Comparison of ENCODE assay signal across 16 mouse cellular contexts in the genomic region with DNA sequence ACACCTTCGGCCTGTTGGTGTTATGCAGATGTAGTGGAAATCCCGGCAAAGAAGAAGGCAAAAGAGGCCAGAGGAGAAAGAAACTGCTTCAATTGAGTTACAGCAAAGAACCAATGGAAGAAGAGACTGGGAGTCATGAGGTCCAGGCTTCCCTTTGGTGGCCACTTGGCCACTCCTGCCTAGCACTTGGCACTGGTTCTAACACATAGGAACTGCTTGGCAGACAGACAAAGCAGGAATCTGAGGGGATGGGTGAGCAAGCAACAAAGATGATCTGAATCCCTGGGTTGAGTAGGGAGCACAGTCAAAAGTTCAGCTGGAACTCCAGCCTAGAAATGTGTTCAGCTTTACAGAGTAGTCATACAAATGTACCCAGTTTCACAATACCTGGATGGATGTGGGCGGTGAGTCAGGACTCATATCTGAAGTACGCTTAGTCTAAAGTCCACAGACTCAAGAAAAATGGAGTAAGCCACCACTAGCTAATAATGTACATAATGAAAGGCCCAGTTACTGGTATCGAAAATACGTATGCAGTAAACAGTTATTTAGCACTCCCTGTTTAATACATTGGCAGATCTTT.
DNase-seq lines count a peak whose midpoint lies in the region; ATAC-seq and TF ChIP-seq lines count a peak whose summit lies in the region.
"Had no signal": no experiment of that assay in that cellular context is flagged by ENCODE, and none has a peak within 500 bp of the region (broad histone marks: within the 10 kb centered on the region; RNA-seq: fewer than 3 reads in every experiment).

No protein-coding gene starts in this region.

- intact Hi-C loops in left cerebral cortex, postnatal 4 days (cut with DNase I): no loop called here

- in situ Hi-C loops in Patski (cut with MboI; ENCODE audit: low pct_unique_long_range_greater_than_20kb): no loop called here

- CTCF ChIA-PET in Patski (lab: Charles Lee): interaction anchor here (1.3 kb wide), 1 partner anchor 22 kb away, joined by 3 read pairs; no protein-coding TSS in a partner anchor

- no peak for TF ChIP-seq CTCF in Patski (IDR thresholded peaks at IDR 0.05)

- no peaks in the 10 kb centered on the region for H3K27me3 ChIP-seq in Patski
- H3K27me3 ChIP-seq: hindbrain, embryonic 12.5 days; megakaryocyte, embryonic 14.5 days; midbrain, embryonic 15.5 days had no signal

- POLR2A ChIA-PET in Patski (lab: Charles Lee): no interaction called here

- no peak for ATAC-seq in cerebellum, adult (ENCODE audit: insufficient number of reproducible peaks, low FRiP score, low TSS enrichment)
- ATAC-seq in Patski: peak; percentile 4
- ATAC-seq: liver, postnatal 0 days; midbrain, embryonic 15.5 days had no signal

- DNase-seq in cerebellum, adult 18-20 months: peak; percentile 28 to 45
- DNase-seq in left cerebral cortex, postnatal 4 days: peak; percentile 52
- no peak for DNase-seq in left cerebral cortex, adult 9 months (ENCODE audit: low spot score in 2 of 2)
- DNase-seq in Patski (ENCODE audit: low read depth, low spot score) (peak; percentile 24), adipocyte (ENCODE audit: low spot score) (no peak)
- peak; percentile 15 to 41 for DNase-seq in cerebellum, postnatal 25 days
- no peak for DNase-seq in right cerebral cortex, postnatal 10 days (ENCODE audit: low spot score in 2 of 2)
- DNase-seq: gastrocnemius, postnatal 10 days; kidney, postnatal 25 days; liver, postnatal 0 days; right cerebral cortex, adult 18-20 months; spleen, adult 18-20 months had no signal

Comparison
In these comparisons a context has a peak if more than half of its experiments do, and no peak if none do; other contexts are left out.
1. DNase-seq: peak in cerebellum, adult 18-20 months (2 of 2), left cerebral cortex, postnatal 4 days (single experiment), Patski (single experiment) and cerebellum, postnatal 25 days (2 of 2); none in left cerebral cortex, adult 9 months (0 of 2), adipocyte (single experiment) and right cerebral cortex, postnatal 10 days (0 of 2).